Mouse (Mus musculus): ENCODE results near the gene Kif3c. TPM values are rescaled to one million over a fixed set of nuclear protein-coding genes. Genes with fewer than 3 reads are reported as not detected.

Kif3c gene
- total and polyA plus RNA-seq, 3 experiments, result 3.5 to 5.9 (median 5.5) TPM

- dilution Hi-C loops (cut with MboI; ENCODE audit: extremely low pct_ligation_motif_present, extremely low pct_unique_long_range_greater_than_20kb, low sequenced_read_pairs) (no loop called here), in situ Hi-C loops (cut with MboI; ENCODE audit: low pct_ligation_motif_present, low pct_unique_long_range_greater_than_20kb, low sequenced_read_pairs) (no loop called here)
- H3K79me2 ChIP-seq (replicated peaks; ENCODE audit: control insufficient read depth, extremely low read depth, insufficient read depth, poor library complexity, severe bottlenecking), result peaks cover 78% of the 10 kb centered on the region
- DNase-seq (ENCODE audit: extremely low read depth), result peak; percentile 65
- H3K27ac ChIP-seq (ENCODE audit: insufficient read depth, low read depth), result peak overlapping the region; percentile 77
- H3K4me3 ChIP-seq (replicated peaks in 1 of 3; ENCODE audit: low read depth in 2 of 3, low read length in 2 of 3, poor library complexity in 1 of 3), result peak overlapping the region; percentile 77 to 99 (median 78)
- no peaks in the 10 kb centered on the region for H3K27me3 ChIP-seq (replicated peaks)
- peak overlapping the region; percentile 98 for H3K4me2 ChIP-seq (ENCODE audit: insufficient read depth, low read depth, poor library complexity, severe bottlenecking)
- H3K9ac ChIP-seq (ENCODE audit: insufficient read depth, low read depth), result peak overlapping the region; percentile 86
- 0 out of 2 replicates have a peak, but pooled peaks have one; percentile 6 for TF ChIP-seq HCFC1 (IDR thresholded peaks at IDR 0.05; ENCODE audit: low read depth, low read length)
- no peak for TF ChIP-seq JUN (IDR thresholded peaks at IDR 0.05; ENCODE audit: insufficient read depth, low read depth, low read length)
- no peak for TF ChIP-seq EP300 (IDR thresholded peaks at IDR 0.05; ENCODE audit: low read length)
- peak; percentile 90 for TF ChIP-seq MYC (IDR thresholded peaks at IDR 0.05; ENCODE audit: low read depth, low read length)
- TF ChIP-seq SMC3 (IDR thresholded peaks at IDR 0.05; ENCODE audit: low read depth, low read length), result no peak
- TF ChIP-seq GABPA (IDR thresholded peaks at IDR 0.05; ENCODE audit: insufficient replicate concordance, low read depth, low read length), result no peak
- no peak for TF ChIP-seq MAZ (IDR thresholded peaks at IDR 0.05; ENCODE audit: low read depth, low read length)
- TF ChIP-seq NELFE (IDR thresholded peaks at IDR 0.05; ENCODE audit: low read depth, low read length), result no peak
- no peak for TF ChIP-seq MXI1 (IDR thresholded peaks at IDR 0.05; ENCODE audit: low read depth, low read length)
- TF ChIP-seq ZMIZ1 (IDR thresholded peaks at IDR 0.05; ENCODE audit: low read depth, low read length), result no peak
- 0 out of 2 replicates have a peak, but pooled peaks have one; percentile 49 for TF ChIP-seq ELF1 (IDR thresholded peaks at IDR 0.05; ENCODE audit: low read depth, low read length)
- TF ChIP-seq KAT2A (IDR thresholded peaks at IDR 0.05; ENCODE audit: insufficient replicate concordance, low read length), result no peak
- no peak for TF ChIP-seq UBTF (IDR thresholded peaks at IDR 0.05; ENCODE audit: low read depth, low read length)
- TF ChIP-seq CTCF (conservative IDR thresholded peaks at IDR 0.05 in 1 of 2, IDR thresholded peaks at IDR 0.05 in 1 of 2; ENCODE audit: low read depth in 2 of 2, low read length in 2 of 2), result peak in 1 of 2 experiments; percentile 62; a peak in 2 of 4 replicates
- TF ChIP-seq ZNF384 (IDR thresholded peaks at IDR 0.05; ENCODE audit: low read depth, low read length), result no peak
- TF ChIP-seq USF1 (IDR thresholded peaks at IDR 0.05; ENCODE audit: low read depth, low read length), result no peak
- TF ChIP-seq IRF4 (IDR thresholded peaks at IDR 0.05; ENCODE audit: low read depth, low read length), result no peak
- TF ChIP-seq MAX (IDR thresholded peaks at IDR 0.05; ENCODE audit: low read length), result peak; percentile 83
- TF ChIP-seq ZKSCAN1 (IDR thresholded peaks at IDR 0.05; ENCODE audit: borderline replicate concordance, low read depth, low read length), result no peak
- TF ChIP-seq ZC3H11A (IDR thresholded peaks at IDR 0.05; ENCODE audit: low read depth, low read length), result no peak
- no peak for TF ChIP-seq RAD21 (IDR thresholded peaks at IDR 0.05; ENCODE audit: low read depth, low read length)
- no peak for TF ChIP-seq E2F4 (IDR thresholded peaks at IDR 0.05; ENCODE audit: insufficient replicate concordance, low read depth, low read length)
- TF ChIP-seq PAX5 (IDR thresholded peaks at IDR 0.05; ENCODE audit: low read length), result no peak
- TF ChIP-seq POLR2A (IDR thresholded peaks at IDR 0.05; ENCODE audit: low read depth, low read length), result no peak; the same call in 1 of the 2 replicates
- peaks cover 9 to 25% of the 10 kb centered on the region in 2 experiments for H3K36me3 ChIP-seq (replicated peaks in 1 of 2; ENCODE audit: control insufficient read depth in 1 of 2, insufficient read depth in 1 of 2, low read length in 1 of 2)
- no peaks in the 10 kb centered on the region for H3K9me3 ChIP-seq (replicated peaks; ENCODE audit: low read length)
- peaks cover 4 to 35% of the 10 kb centered on the region in 2 experiments; a peak in 2 of 4 replicates for H3K4me1 ChIP-seq (ENCODE audit: control insufficient read depth in 1 of 2, insufficient read depth in 2 of 2)
Observed at GRCm38 (mm10) chr12:3425375-3426341, 60.7 kb downstream of the Kif3c start.

All from CH12.LX (cell line).